Mouse (Mus musculus) forebrain, postnatal 0 days (tissue): ENCODE data around the gene Urm1. TPM values are rescaled to one million over a fixed set of nuclear protein-coding genes. Genes with fewer than 3 reads are reported as not detected.
A peak's percentile ranks its signal among the peaks of the same experiment; 100 is the strongest.
"Not testable (repeated sequence)": the region's sequence is repeated elsewhere in the genome, so short reads cannot be mapped to it uniquely, and the experiment has no call there.

Experiments
- ATAC-seq: fragments of 200-750 bp; cut with Nextera tagmentation; 2 replicates; pipeline ENCODE4 v1.8.0; 2017; ENCODE audit warnings: mild to moderate bottlenecking, moderate library complexity
- DNase-seq: peaks from one replicate; pipeline ENCODE4 v3.0.0-alpha.2; 2015
- H3K27ac ChIP-seq: fragments of 300-500 bp; sonication (generic); 2 replicates; pipeline ENCODE4 v1.5.1; 2014; ENCODE audit warnings: low read depth, mild to moderate bottlenecking, antibody characterized with exemption, low read length, moderate library complexity, mixed read lengths
- H3K27me3 ChIP-seq: fragments of 300-500 bp; sonication (generic); 2 replicates; pipeline ENCODE4 v1.6.1; 2014; ENCODE audit warnings: mild to moderate bottlenecking, low read length, mixed read lengths; ENCODE audit not compliant: insufficient read depth
- H3K36me3 ChIP-seq: fragments of 300-500 bp; sonication (generic); 2 replicates; pipeline ENCODE4 v1.6.1; 2014; ENCODE audit warnings: mild to moderate bottlenecking, moderate library complexity; ENCODE audit not compliant: insufficient read depth
- H3K4me1 ChIP-seq: fragments of 300-500 bp; sonication (generic); 2 replicates; pipeline ENCODE4 v1.6.1; 2014; ENCODE audit warnings: antibody characterized with exemption; ENCODE audit not compliant: insufficient read depth
- H3K4me2 ChIP-seq: fragments of 300-500 bp; sonication (generic); 2 replicates; pipeline ENCODE4 v1.6.1; 2014; ENCODE audit warnings: low read depth, mild to moderate bottlenecking, moderate library complexity
- H3K4me3 ChIP-seq: fragments of 300-500 bp; sonication (generic); 2 replicates; pipeline ENCODE4 v1.5.1; 2014; ENCODE audit warnings: low read depth, low read length, mixed read lengths
- H3K9ac ChIP-seq: fragments of 300-500 bp; sonication (generic); 2 replicates; pipeline ENCODE4 v1.6.1; 2014; ENCODE audit warnings: mild to moderate bottlenecking
- H3K9me3 ChIP-seq: fragments of 300-500 bp; sonication (generic); 2 replicates; pipeline ENCODE4 v1.6.1; 2016; ENCODE audit warnings: low read length
- CTCF ChIP-seq: sonication (generic); IDR thresholded peaks from 2 replicates; pipeline ENCODE4 v1.5.1; 2016; ENCODE audit warnings: antibody characterized with exemption, control low read depth, low read depth
- WGBS: fragments of 180-500 bp; shearing (Covaris S2); extraction: QIAGEN DNeasy Blood & Tissue Kit; methylation state at CpG from one replicate; pipeline ENCODE4 v1.1.7; 2014; 5-methylcytosine and 5-hydroxymethylcytosine counted together
- microRNA-seq, 2 experiments: library from miRNA; unstranded; fragments of <30 nt; microRNA quantifications; one replicate each; pipeline ENCODE4; 2016
- polyA plus RNA-seq: library from polyadenylated mRNA; unstranded; fragments of >200 nt; fragmentation: Nextera tagmentation; extraction: Ambion mirVana; gene quantifications from 2 replicates; pipeline ENCODE4 v1.2.1, GENCODE M21; 2015
- total RNA-seq: library from RNA; depleted of rRNA; stranded (reverse); fragments of >200 nt; gene quantifications from 2 replicates; pipeline ENCODE4 v1.2.3, GENCODE M21; 2014; rRNA removed

Urm1 gene
- total and polyA plus RNA-seq, 2 experiments from 2014 or later: 27.3 to 91.9 TPM

DNA sequence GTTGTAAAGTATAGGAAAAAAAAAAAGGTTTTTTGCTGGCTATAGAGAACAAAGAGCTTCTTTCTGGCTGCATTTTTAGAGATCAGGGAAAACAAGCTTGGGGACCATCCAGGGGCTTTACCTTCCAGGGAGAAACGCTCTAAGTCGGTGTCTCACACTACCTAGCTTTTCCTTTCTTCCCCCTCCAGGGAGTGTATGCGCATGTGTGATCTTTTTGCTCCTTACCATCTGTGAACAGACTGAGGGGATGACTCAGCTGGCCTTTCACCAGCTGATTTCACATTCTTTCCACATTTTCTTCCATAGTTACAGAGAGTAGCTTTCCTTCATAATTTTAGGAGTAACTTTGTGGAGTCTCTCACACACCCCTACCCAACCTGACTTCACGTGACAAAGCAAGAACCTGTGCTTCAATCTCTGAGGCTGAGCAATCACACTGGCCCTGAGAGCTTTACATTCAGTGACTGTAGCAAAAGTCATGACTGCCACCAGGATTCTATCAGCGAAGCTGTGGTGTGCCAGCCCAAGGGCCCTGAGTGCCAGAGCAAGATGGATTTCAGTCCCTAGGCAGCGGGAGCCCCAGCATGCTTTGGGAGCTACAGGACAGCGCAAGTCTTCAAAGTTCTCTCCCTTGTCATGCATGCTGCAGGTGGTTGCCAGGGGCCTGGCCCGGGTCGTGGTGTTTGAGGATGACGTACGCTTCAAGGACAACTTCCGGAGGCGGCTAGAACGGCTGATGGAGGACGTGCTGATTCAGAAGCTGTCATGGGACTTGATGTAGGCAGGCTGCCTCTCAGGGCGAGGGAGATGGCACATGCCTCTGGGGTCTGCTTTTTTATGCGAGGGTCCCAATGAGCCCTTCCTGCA, 60.3 kb downstream of the Urm1 start:
- Histone ChIP-seq H3K4me3 (no peak overlapping the region), H3K27ac (no peak overlapping the region), H3K9ac (no peak overlapping the region), H3K4me1 (no peaks in the 10 kb centered on the region), H3K27me3 (no peaks in the 10 kb centered on the region), H3K4me2 (no peak overlapping the region), H3K9me3 (no peaks in the 10 kb centered on the region), H3K36me3 (no peaks in the 10 kb centered on the region)
- ATAC-seq: no peak
- WGBS: 78% methylated on average over 17 of the region's 17 CpGs
- TF ChIP-seq CTCF: no peak
- no peak for DNase-seq

DNA sequence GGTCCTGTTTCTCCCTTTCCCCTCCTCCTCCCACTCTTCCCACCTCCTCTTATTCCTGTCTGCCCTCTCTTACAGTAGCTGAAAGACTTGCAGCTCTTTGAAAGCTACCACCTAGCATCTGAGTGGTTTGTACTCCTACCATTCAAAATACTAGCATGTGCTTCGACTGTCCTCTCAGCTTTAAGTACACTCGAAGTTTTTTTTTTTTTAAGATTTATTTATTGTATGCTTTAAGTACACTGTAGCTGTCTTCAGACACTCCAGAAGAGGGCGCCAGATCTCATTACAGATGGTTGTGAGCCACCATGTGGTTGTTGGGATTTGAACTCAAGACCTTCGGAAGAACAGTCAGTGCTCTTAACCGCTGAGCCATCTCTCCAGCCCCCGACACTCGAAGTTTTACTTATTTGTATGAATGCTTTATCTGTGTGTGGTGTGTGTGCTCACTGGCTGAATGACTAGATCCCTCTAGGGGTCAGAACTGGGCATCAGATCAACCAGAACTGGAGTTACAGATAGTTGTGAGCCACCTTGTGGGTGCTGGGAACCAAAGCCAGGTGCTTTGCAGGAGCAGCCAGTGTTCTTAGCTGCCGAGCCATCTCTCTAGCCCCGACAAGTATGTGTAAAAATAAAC, 66.9 kb downstream of the Urm1 start:
- H3K4me1 ChIP-seq: not testable (repeated sequence)
- 84% methylated on average over 9 of the region's 9 CpGs for WGBS

GRCm38 (mm10) chr2:29889066-29889944, 69.4 kb downstream of the Urm1 start, which contains the start of gene Odf2:
TSS of gene Odf2 (plus strand) at chr2:29889221.
- TF ChIP-seq CTCF: no peak
- 0 out of 2 replicates have a peak, but pooled peaks cover 9% of the 10 kb centered on the region for H3K4me1 ChIP-seq
- no peaks in the 10 kb centered on the region for H3K9me3 ChIP-seq
- peak within 1 kb of the TSS; percentile 87 for H3K4me3 ChIP-seq
- no peaks in the 10 kb centered on the region for H3K27me3 ChIP-seq
- DNase-seq (peak; percentile 99), ATAC-seq (peak; percentile 91)
- peak within 1 kb of the TSS; percentile 91 for H3K27ac ChIP-seq
- WGBS: 2% methylated on average over 70 of the region's 70 CpGs
- peaks cover 26% of the 10 kb centered on the region for H3K36me3 ChIP-seq
- peak within 1 kb of the TSS; percentile 67 for H3K4me2 ChIP-seq
- H3K9ac ChIP-seq: peak within 1 kb of the TSS; percentile 89

More for the DNA sequence above, 66.9 kb downstream of the Urm1 start:
- ATAC-seq, H3K27ac ChIP-seq, H3K9me3 ChIP-seq, H3K4me3 ChIP-seq, H3K4me2 ChIP-seq, H3K36me3 ChIP-seq, H3K9ac ChIP-seq, H3K27me3 ChIP-seq, DNase-seq: not testable (repeated sequence)

DNA sequence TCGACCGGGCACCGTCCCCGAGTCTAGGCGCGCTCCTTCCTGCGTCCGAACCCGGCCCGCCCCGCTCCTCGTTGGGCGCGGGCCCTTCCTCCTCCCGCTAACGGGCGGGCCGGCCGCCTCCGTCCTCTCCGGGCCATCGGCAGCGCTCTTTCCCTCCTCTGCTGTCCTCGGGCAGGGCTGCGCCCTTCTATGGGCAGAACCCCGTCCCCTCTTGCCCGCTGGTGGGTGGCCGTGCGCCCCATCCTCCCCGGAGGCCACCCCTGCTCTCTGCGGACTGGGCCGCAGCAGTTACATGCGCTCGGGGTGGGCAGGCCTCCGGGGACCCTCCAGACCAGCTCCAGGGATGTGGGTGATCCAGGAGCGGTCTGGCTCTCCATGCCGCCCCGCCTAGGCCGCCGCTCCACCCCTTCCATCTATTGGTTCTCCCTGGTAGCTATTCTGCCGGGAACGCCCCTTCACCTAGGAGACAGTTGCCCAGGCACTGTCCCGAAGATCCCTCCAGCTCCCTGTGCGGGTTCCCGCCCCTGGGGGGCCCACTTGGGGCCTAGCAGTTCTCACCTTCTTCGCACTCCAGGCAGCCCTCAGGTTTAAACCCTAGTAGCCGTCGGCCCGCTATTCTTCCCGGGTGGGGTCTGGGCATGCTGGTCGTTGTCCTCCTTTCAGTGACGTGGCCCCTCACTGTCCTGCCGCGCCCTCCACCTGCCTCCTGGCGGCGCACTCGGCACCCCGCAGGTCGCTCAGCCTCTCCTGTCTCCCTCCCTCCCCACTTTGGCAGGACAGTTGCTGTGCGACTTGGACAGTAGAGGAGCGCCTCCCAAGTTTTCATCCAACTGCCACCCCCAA, 70.3 kb downstream of the Urm1 start:
- H3K4me1 ChIP-seq: 0 out of 2 replicates have a peak, but pooled peaks cover 9% of the 10 kb centered on the region
- no peaks in the 10 kb centered on the region for H3K9me3 ChIP-seq
- peak; percentile 49 for TF ChIP-seq CTCF
- H3K4me2 ChIP-seq: peak overlapping the region; percentile 67
- DNase-seq: peak; percentile 68
- no peaks in the 10 kb centered on the region for H3K27me3 ChIP-seq
- ATAC-seq: peak; percentile 84
- peak overlapping the region; percentile 87 for H3K4me3 ChIP-seq
- under 1% methylated on average over 53 of the region's 61 CpGs for WGBS
- peaks cover 33% of the 10 kb centered on the region for H3K36me3 ChIP-seq
- H3K9ac ChIP-seq: peak overlapping the region; percentile 89
- H3K27ac ChIP-seq: peak overlapping the region; percentile 83

DNA sequence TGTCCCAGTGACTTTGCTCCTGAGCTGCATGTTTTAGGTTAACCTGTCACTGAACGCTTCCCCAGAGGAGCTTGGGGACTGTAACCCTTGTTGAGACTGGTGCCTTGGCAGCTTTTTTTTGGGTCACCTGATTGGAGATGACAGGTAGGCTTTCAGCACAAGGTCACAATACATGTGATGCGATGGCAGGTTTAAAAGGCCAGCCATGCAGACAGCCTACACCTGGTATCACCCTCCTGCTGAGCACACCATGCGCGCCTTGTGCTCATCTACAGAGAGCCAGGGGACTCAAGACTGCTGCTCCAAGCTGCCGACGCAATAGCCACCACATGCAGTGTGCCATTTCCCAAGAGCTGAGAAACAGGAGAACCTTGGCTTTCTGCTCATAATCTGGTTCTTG, 71.9 kb downstream of the Urm1 start:
- no peak for TF ChIP-seq CTCF
- DNase-seq (no peak), ATAC-seq (no peak)
- H3K4me2 ChIP-seq: no peak overlapping the region
- H3K9me3 ChIP-seq: no peaks in the 10 kb centered on the region
- no peak overlapping the region for H3K9ac ChIP-seq
- WGBS: 91% methylated on average over 6 of the region's 6 CpGs
- no peak overlapping the region for H3K27ac ChIP-seq
- H3K36me3 ChIP-seq: peaks cover 47% of the 10 kb centered on the region
- no peaks in the 10 kb centered on the region for H3K27me3 ChIP-seq
- 0 out of 2 replicates have a peak, but pooled peaks cover 9% of the 10 kb centered on the region for H3K4me1 ChIP-seq
- no peak overlapping the region for H3K4me3 ChIP-seq

Small RNA genes lying within 50 kb of the gene (microRNA-seq; reads per million reads assigned to microRNA genes)
- 0 reads per million in 2 experiments for gene Mir219a-2
- 0 reads per million in 2 experiments for gene Mir219b

Other genes starting within 250 kb of the Urm1 start
- 81.9 and 99.1 TPM in 2 replicates for gene Rapgef1, start 200.4 kb upstream of the Urm1 start, total RNA-seq
- 17.9 and 19.4 TPM in 2 replicates for gene Rapgef1, start 200.4 kb upstream of the Urm1 start, polyA plus RNA-seq
- gene Gm13420, start 68.4 kb upstream of the Urm1 start, total RNA-seq: 0.86 and 1.5 TPM in 2 replicates
- gene Gm13420, start 68.4 kb upstream of the Urm1 start, polyA plus RNA-seq: 0.18 TPM in 1 of 2 replicates, not detected in the other
- gene Gm13547, start 60.8 kb upstream of the Urm1 start, total RNA-seq: not detected in 2 replicates
- not detected in 2 replicates for gene Gm13547, start 60.8 kb upstream of the Urm1 start, polyA plus RNA-seq
- gene Coq4, start 32.6 kb upstream of the Urm1 start, total RNA-seq: 34.5 and 39.7 TPM in 2 replicates
- 31.2 and 36.7 TPM in 2 replicates for gene Coq4, start 32.6 kb upstream of the Urm1 start, polyA plus RNA-seq
- 52.3 and 68.7 TPM in 2 replicates for gene Trub2, start 31.6 kb upstream of the Urm1 start, total RNA-seq
- gene Trub2, start 31.6 kb upstream of the Urm1 start, polyA plus RNA-seq: 22.4 and 27.3 TPM in 2 replicates
- gene Slc27a4, start 17.4 kb upstream of the Urm1 start, total RNA-seq: 74.9 and 82.9 TPM in 2 replicates
- gene Slc27a4, start 17.4 kb upstream of the Urm1 start, polyA plus RNA-seq: 32.3 and 40.3 TPM in 2 replicates
- 13.6 and 16.9 TPM in 2 replicates for gene Cercam, start 49.1 kb downstream of the Urm1 start, total RNA-seq
- gene Cercam, start 49.1 kb downstream of the Urm1 start, polyA plus RNA-seq: 10.8 and 14.1 TPM in 2 replicates
- gene Odf2, start 69.1 kb downstream of the Urm1 start, total RNA-seq: 103 and 109 TPM in 2 replicates
- gene Odf2, start 69.1 kb downstream of the Urm1 start, polyA plus RNA-seq: 40.3 and 60.8 TPM in 2 replicates
- gene Gle1, start 115.4 kb downstream of the Urm1 start, total RNA-seq: 52.7 and 57.4 TPM in 2 replicates
- 55.2 and 62.3 TPM in 2 replicates for gene Gle1, start 115.4 kb downstream of the Urm1 start, polyA plus RNA-seq
- gene Sptan1, start 145.5 kb downstream of the Urm1 start, total RNA-seq: 839 and 918 TPM in 2 replicates
- gene Sptan1, start 145.5 kb downstream of the Urm1 start, polyA plus RNA-seq: 182 and 192 TPM in 2 replicates
- 88.4 and 103 TPM in 2 replicates for gene Wdr34, start 228.8 kb downstream of the Urm1 start, total RNA-seq
- 65.1 and 83.6 TPM in 2 replicates for gene Wdr34, start 228.8 kb downstream of the Urm1 start, polyA plus RNA-seq
- gene Set, start 237.3 kb downstream of the Urm1 start, total RNA-seq: 361 and 392 TPM in 2 replicates
- gene Set, start 237.3 kb downstream of the Urm1 start, polyA plus RNA-seq: 349 and 384 TPM in 2 replicates